Mouse (Mus musculus): Measurements from ENCODE around the gene Sgca. TPM values are rescaled to one million over a fixed set of nuclear protein-coding genes. Genes with fewer than 3 reads are reported as not detected.

The Sgca gene
- polyA plus RNA-seq, 1 experiment from 2014 or later, result 1.9 TPM

DNA sequence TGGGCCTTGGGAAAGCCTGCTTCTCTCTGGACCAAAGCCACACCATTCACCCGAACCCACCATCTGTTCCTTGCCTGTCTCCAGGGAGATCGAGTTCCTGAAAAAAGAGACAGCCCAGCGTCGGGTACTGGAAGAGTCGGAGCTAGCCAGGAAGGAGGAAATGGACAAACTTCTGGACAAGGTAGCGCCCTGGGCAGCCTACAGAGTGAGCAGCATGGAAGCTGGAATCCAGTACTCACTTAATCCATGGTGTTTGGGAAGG lies 28.7 kb upstream of the Sgca start:
- peaks cover 17% of the 10 kb centered on the region for H3K36me3 ChIP-seq (ENCODE audit: control insufficient read depth, insufficient read depth, low read length)
- no peak overlapping the region for H3K4me2 ChIP-seq (ENCODE audit: low read depth)
- H3K27me3 ChIP-seq (ENCODE audit: control insufficient read depth, insufficient read depth, low read length), result no peaks in the 10 kb centered on the region
- peaks cover 33% of the 10 kb centered on the region for H3K4me1 ChIP-seq (ENCODE audit: control insufficient read depth, insufficient read depth, low read length)
- WGBS, result 59% methylated on average over 6 of the region's 6 CpGs
- H3K4me3 ChIP-seq (ENCODE audit: low read depth, low read length), result no peak overlapping the region
- no peak for ATAC-seq (ENCODE audit: insufficient read depth, low FRiP score, low TSS enrichment)
- no peaks in the 10 kb centered on the region for H3K9me3 ChIP-seq (ENCODE audit: control insufficient read depth, low read length)
- no peak overlapping the region for H3K9ac ChIP-seq (ENCODE audit: low read length)
- no peak overlapping the region for H3K27ac ChIP-seq (ENCODE audit: low read depth, low read length)
- DNase-seq (ENCODE audit: low spot score), result no peak

DNA sequence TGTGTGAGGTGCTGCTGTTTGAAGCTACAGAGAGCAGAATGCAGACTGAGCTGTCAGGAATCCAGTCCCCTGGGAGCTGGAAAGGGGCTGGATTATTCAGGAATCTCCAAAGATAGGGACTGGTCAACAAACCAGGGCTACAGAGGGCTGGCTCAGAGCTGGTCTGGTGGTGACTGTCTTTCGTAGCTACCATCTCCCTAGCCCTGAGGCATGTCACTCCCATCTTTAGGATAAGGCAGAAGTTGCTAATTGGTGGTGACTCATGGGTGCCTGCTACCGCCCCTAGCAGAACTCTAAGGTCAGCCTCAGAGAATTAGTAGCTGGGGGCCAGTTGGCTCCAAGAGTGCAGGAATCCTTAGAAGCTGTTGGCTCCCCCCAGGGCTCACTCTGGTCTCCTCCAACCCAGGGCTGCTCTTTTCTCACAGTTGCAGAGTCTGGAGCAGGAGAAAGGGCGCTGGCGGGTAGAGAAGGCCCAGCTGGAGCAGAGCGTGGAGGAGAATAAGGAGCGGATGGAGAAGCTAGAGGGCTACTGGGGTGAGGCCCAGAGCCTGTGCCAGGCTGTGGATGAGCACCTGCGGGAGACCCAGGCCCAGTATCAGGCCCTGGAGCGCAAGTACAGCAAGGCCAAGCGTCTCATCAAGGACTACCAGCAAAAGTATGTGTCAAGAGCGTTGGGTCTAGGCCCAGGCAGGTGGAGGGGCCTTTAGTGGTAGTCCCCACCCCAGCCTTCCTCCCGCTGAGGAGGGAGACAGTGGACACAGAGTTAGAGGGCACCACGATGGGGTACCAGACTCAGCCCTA lies 28.2 kb upstream of the Sgca start:
- ATAC-seq (ENCODE audit: insufficient read depth, low FRiP score, low TSS enrichment), result no peak
- WGBS, result 86% methylated on average over 12 of the region's 12 CpGs
- H3K36me3 ChIP-seq (ENCODE audit: control insufficient read depth, insufficient read depth, low read length), result peaks cover 17% of the 10 kb centered on the region
- H3K9ac ChIP-seq (ENCODE audit: low read length), result no peak overlapping the region
- H3K4me2 ChIP-seq (ENCODE audit: low read depth), result no peak overlapping the region
- DNase-seq (ENCODE audit: low spot score), result no peak
- no peak overlapping the region for H3K4me3 ChIP-seq (ENCODE audit: low read depth, low read length)
- no peaks in the 10 kb centered on the region for H3K27me3 ChIP-seq (ENCODE audit: control insufficient read depth, insufficient read depth, low read length)
- no peaks in the 10 kb centered on the region for H3K9me3 ChIP-seq (ENCODE audit: control insufficient read depth, low read length)
- no peak overlapping the region for H3K27ac ChIP-seq (ENCODE audit: low read depth, low read length)
- peaks cover 34% of the 10 kb centered on the region for H3K4me1 ChIP-seq (ENCODE audit: control insufficient read depth, insufficient read depth, low read length)

DNA sequence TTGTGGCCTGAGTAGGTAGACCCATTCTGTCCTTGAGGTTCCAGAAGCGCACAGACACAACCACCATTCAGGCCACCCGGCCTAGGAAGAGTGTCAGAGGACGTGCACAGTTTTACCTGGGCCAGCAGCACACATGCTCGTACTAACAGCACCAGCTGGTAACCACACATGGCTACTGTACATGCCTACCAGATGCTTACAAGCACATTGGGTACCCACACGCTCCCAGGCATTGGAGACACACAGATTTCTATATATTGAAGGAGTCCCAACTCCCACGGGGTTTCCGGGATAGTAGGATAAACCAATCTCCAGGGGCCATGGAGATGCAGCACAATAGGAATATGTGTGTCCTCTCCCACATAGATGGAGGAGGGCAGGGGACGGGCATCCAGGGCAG lies 26.6 kb upstream of the Sgca start:
- Histone ChIP-seq H3K9me3 (ENCODE audit: control insufficient read depth, low read length) (no peaks in the 10 kb centered on the region), H3K36me3 (ENCODE audit: control insufficient read depth, insufficient read depth, low read length) (peaks cover 22% of the 10 kb centered on the region), H3K27me3 (ENCODE audit: control insufficient read depth, insufficient read depth, low read length) (no peaks in the 10 kb centered on the region), H3K9ac (ENCODE audit: low read length) (no peak overlapping the region), H3K4me3 (ENCODE audit: low read depth, low read length) (no peak overlapping the region), H3K4me1 (ENCODE audit: control insufficient read depth, insufficient read depth, low read length) (peaks cover 33% of the 10 kb centered on the region), H3K27ac (ENCODE audit: low read depth, low read length) (no peak overlapping the region), H3K4me2 (ENCODE audit: low read depth) (no peak overlapping the region)
- WGBS, result 95% methylated on average over 8 of the region's 8 CpGs
- ATAC-seq (ENCODE audit: insufficient read depth, low FRiP score, low TSS enrichment) (no peak), DNase-seq (ENCODE audit: low spot score) (no peak)

DNA sequence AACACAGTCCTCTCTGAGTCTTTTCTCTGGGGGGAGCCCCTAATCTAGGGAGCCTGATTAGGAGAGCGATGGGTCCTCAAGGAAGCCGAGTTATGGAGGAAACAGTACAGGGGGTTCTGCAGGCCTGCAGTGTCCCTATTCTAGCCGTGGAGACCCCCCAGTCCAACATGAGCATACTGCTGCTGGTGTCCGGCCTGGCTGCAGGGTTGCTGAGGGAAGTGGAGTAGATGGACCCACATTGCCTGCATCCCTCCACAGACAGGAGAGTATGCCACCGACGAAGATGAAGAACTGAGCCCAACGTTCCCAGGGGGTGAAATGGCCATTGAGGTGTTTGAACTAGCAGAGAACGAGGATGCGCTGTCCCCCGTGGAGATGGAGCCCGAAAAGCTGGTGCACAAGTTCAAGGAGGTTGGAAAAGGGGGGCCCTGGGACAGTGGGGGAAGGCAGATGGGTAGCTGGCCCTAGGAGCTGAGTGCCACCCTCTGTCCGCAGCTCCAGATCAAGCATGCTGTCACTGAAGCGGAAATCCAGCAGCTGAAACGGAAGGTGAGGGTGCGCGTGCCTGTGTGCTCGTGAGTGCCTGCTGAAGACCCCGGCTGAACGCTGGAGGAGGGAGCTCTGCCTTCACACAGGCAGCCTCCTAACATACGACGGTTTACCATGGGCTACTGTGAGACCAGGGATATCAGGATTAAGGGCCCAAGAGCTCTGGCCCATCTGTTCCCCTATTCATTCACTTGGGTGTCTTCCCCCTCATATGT lies 25.6 kb upstream of the Sgca start:
- H3K9me3 ChIP-seq (ENCODE audit: control insufficient read depth, low read length), result no peaks in the 10 kb centered on the region
- H3K27ac ChIP-seq (ENCODE audit: low read depth, low read length), result no peak overlapping the region
- H3K4me2 ChIP-seq (ENCODE audit: low read depth), result no peak overlapping the region
- H3K36me3 ChIP-seq (ENCODE audit: control insufficient read depth, insufficient read depth, low read length), result peaks cover 22% of the 10 kb centered on the region
- no peak overlapping the region for H3K9ac ChIP-seq (ENCODE audit: low read length)
- peaks cover 29% of the 10 kb centered on the region for H3K4me1 ChIP-seq (ENCODE audit: control insufficient read depth, insufficient read depth, low read length)
- ATAC-seq (ENCODE audit: insufficient read depth, low FRiP score, low TSS enrichment) (no peak), DNase-seq (ENCODE audit: low spot score) (no peak)
- 87% methylated on average over 21 of the region's 21 CpGs for WGBS
- no peak overlapping the region for H3K4me3 ChIP-seq (ENCODE audit: low read depth, low read length)
- no peaks in the 10 kb centered on the region for H3K27me3 ChIP-seq (ENCODE audit: control insufficient read depth, insufficient read depth, low read length)

DNA sequence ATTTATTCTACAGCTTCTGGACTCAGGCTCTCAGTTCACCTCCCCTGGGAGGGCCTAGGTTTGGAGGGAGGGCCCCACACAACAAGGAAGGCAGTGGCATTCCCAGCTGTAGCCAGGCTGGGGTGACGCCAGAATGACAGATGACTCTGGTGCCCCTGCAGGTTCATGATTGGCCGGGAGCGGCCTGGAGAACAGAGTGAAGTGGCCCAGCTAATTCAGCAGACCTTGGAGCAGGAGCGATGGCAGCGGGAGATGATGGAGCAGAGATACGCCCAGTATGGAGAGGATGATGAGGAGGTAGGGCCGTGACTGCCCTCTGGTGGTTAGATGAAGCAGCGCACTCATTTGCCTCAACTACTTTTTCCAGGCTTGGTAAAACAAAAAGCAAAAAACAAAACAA lies 24.9 kb upstream of the Sgca start:
- Histone ChIP-seq H3K9me3 (ENCODE audit: control insufficient read depth, low read length) (no peaks in the 10 kb centered on the region), H3K27ac (ENCODE audit: low read depth, low read length) (peak overlapping the region; percentile 63), H3K4me3 (ENCODE audit: low read depth, low read length) (no peak overlapping the region), H3K27me3 (ENCODE audit: control insufficient read depth, insufficient read depth, low read length) (no peaks in the 10 kb centered on the region), H3K4me2 (ENCODE audit: low read depth) (no peak overlapping the region), H3K36me3 (ENCODE audit: control insufficient read depth, insufficient read depth, low read length) (peaks cover 22% of the 10 kb centered on the region), H3K9ac (ENCODE audit: low read length) (no peak overlapping the region), H3K4me1 (ENCODE audit: control insufficient read depth, insufficient read depth, low read length) (peaks cover 28% of the 10 kb centered on the region)
- ATAC-seq (ENCODE audit: insufficient read depth, low FRiP score, low TSS enrichment), result peak; percentile 79
- peak; percentile 86 for DNase-seq (ENCODE audit: low spot score)
- 3% methylated on average over 8 of the region's 8 CpGs for WGBS

DNA sequence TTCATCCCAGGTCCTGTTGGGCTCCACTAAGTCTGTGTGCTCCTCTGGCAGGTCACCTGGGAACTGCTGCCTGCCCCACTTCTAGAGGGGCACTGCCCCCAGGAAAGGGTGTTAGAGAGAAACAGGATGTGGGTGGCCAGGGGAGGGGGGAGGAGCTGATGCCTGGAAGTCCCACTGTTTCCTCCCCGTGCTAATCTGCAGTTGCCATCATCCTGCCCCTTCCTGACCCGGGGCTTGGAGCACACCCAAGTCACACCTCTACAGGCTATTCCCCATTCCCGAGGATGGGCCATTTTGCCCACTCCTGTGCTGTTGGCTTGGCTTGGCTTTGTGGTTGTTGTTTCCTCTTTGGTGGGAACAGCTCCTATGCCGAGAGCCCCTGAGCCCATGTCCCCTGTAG lies 24.4 kb upstream of the Sgca start:
- WGBS, result 53% methylated on average over 4 of the region's 4 CpGs
- Histone ChIP-seq H3K4me2 (ENCODE audit: low read depth) (no peak overlapping the region), H3K4me3 (ENCODE audit: low read depth, low read length) (no peak overlapping the region), H3K27ac (ENCODE audit: low read depth, low read length) (peak overlapping the region; percentile 63), H3K9ac (ENCODE audit: low read length) (peak overlapping the region; percentile 29; the same call in 1 of the 2 replicates), H3K9me3 (ENCODE audit: control insufficient read depth, low read length) (no peaks in the 10 kb centered on the region), H3K27me3 (ENCODE audit: control insufficient read depth, insufficient read depth, low read length) (no peaks in the 10 kb centered on the region), H3K4me1 (ENCODE audit: control insufficient read depth, insufficient read depth, low read length) (peaks cover 29% of the 10 kb centered on the region), H3K36me3 (ENCODE audit: control insufficient read depth, insufficient read depth, low read length) (peaks cover 19% of the 10 kb centered on the region)
- ATAC-seq (ENCODE audit: insufficient read depth, low FRiP score, low TSS enrichment) (no peak), DNase-seq (ENCODE audit: low spot score) (no peak)

DNA sequence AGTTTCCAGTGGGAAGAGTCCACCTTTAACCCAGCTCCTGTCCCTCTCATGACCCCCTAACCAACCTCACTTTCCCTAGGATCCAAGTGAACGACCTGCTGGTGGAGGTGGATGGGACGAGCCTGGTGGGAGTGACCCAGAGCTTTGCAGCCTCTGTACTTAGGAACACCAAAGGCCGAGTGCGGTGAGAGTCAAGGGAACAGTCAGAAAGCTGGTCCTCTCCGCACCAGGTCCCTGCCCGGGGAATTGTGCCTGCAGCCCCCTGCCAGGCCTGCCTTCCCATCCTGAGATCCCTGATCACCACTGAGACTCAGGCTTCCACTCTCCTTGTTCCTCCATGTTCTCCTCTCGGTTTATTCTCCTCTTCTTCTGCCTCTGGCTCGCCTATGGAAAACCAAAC lies 24.0 kb upstream of the Sgca start:
- H3K9me3 ChIP-seq (ENCODE audit: control insufficient read depth, low read length), result no peaks in the 10 kb centered on the region
- no peak for DNase-seq (ENCODE audit: low spot score)
- H3K27ac ChIP-seq (ENCODE audit: low read depth, low read length), result peak overlapping the region; percentile 63
- H3K4me2 ChIP-seq (ENCODE audit: low read depth), result 0 out of 2 replicates have a peak overlapping the region, but pooled peaks have one; percentile 16
- no peak for ATAC-seq (ENCODE audit: insufficient read depth, low FRiP score, low TSS enrichment)
- H3K27me3 ChIP-seq (ENCODE audit: control insufficient read depth, insufficient read depth, low read length), result no peaks in the 10 kb centered on the region
- H3K4me3 ChIP-seq (ENCODE audit: low read depth, low read length), result no peak overlapping the region
- WGBS, result 68% methylated on average over 8 of the region's 8 CpGs
- peaks cover 19% of the 10 kb centered on the region for H3K36me3 ChIP-seq (ENCODE audit: control insufficient read depth, insufficient read depth, low read length)
- peak overlapping the region; percentile 29; the same call in 1 of the 2 replicates for H3K9ac ChIP-seq (ENCODE audit: low read length)
- peaks cover 32% of the 10 kb centered on the region for H3K4me1 ChIP-seq (ENCODE audit: control insufficient read depth, insufficient read depth, low read length)

DNA sequence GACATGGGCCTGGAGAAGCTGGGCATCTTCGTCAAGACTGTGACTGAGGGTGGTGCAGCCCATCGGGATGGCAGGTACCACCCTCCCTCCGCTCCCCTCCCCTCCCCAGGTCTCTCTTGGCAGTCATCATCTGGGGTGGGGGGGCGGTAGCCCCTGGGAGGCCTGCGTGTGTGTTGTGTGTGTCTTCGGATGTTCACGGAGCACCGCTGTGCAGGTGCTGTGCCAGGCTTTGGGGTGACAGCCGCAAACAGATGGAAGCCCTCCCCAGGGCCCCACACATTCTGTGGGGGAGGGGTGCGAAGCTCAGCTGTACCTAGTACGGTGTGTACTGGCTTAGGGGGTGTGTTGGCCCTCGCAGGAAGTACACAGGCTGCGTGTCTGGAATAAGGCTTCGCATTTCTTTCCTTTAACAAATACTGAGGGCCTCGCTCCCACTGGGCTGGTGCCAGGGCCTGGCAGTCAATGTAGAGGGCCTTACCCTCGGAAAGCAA lies 22.0 kb upstream of the Sgca start:
- Histone ChIP-seq H3K9me3 (ENCODE audit: control insufficient read depth, low read length) (no peaks in the 10 kb centered on the region), H3K27ac (ENCODE audit: low read depth, low read length) (0 out of 2 replicates have a peak overlapping the region, but pooled peaks have one; percentile 20), H3K36me3 (ENCODE audit: control insufficient read depth, insufficient read depth, low read length) (peaks cover 19% of the 10 kb centered on the region), H3K27me3 (ENCODE audit: control insufficient read depth, insufficient read depth, low read length) (no peaks in the 10 kb centered on the region), H3K4me1 (ENCODE audit: control insufficient read depth, insufficient read depth, low read length) (peaks cover 53% of the 10 kb centered on the region), H3K9ac (ENCODE audit: low read length) (no peak overlapping the region), H3K4me2 (ENCODE audit: low read depth) (no peak overlapping the region; the same call in 1 of the 2 replicates), H3K4me3 (ENCODE audit: low read depth, low read length) (no peak overlapping the region; the same call in 1 of the 2 replicates)
- ATAC-seq (ENCODE audit: insufficient read depth, low FRiP score, low TSS enrichment) (no peak), DNase-seq (ENCODE audit: low spot score) (no peak)
- WGBS, result 84% methylated on average over 16 of the region's 16 CpGs

Data from neural tube, embryonic 11.5 days (tissue).